Mouse (Mus musculus) kidney, adult 2 months (tissue): ENCODE measurements at regions not wholly inside any gene's neighbourhood (a gene's known extent, or its start where the extent isn't known, plus 50 kb on each side); places are given as distances from the start of the nearest gene placed in this dataset.

Experiments used
- DNase-seq: peaks from one replicate; pipeline ENCODE4 v3.0.0; 2021
- H3K27ac ChIP-seq: fragments of 200-500 bp; 2 replicates; pipeline ENCODE4 v1.5.1; 2012; ENCODE audit warnings: low read depth, low read length, control low read depth, inconsistent platforms; ENCODE audit not compliant: insufficient read depth
- H3K27me3 ChIP-seq: fragments of 200-500 bp; replicated peaks from 2 replicates; pipeline ENCODE4 v1.6.1; 2012; ENCODE audit warnings: mild to moderate bottlenecking, moderate library complexity, low read length, inconsistent platforms; ENCODE audit not compliant: control insufficient read depth, insufficient read depth
- H3K36me3 ChIP-seq: fragments of 200-500 bp; 2 replicates; pipeline ENCODE4 v1.6.1; 2012; ENCODE audit warnings: mild to moderate bottlenecking, moderate library complexity, low read length, inconsistent platforms; ENCODE audit not compliant: control insufficient read depth, insufficient read depth
- H3K4me1 ChIP-seq: fragments of 200-500 bp; 2 replicates; pipeline ENCODE4 v1.6.1; 2011; ENCODE audit warnings: low read length; ENCODE audit not compliant: control insufficient read depth, insufficient read depth
- H3K4me3 ChIP-seq: fragments of 200-500 bp; 2 replicates; pipeline ENCODE4 v1.5.1; 2011; ENCODE audit warnings: mild to moderate bottlenecking, low read depth, low read length, control low read depth; ENCODE audit not compliant: insufficient read depth
- CTCF ChIP-seq: fragments of 200-500 bp; conservative IDR thresholded peaks from 2 replicates; pipeline ENCODE4 v1.5.1; 2011; ENCODE audit warnings: low read depth, mild to moderate bottlenecking, control low read depth, low read length, moderate library complexity, mixed read lengths; ENCODE audit not compliant: insufficient read depth, insufficient read length
- POLR2A ChIP-seq: fragments of 200-500 bp; IDR thresholded peaks from one replicate; pipeline ENCODE4 v1.6.1; 2011; ENCODE audit warnings: low read depth, low read length, control low read depth
- WGBS: fragments of 180-500 bp; shearing (Covaris S2); methylation state at CpG from one replicate; pipeline ENCODE4 v1.1.7; 2018; 5-methylcytosine and 5-hydroxymethylcytosine counted together

DNA sequence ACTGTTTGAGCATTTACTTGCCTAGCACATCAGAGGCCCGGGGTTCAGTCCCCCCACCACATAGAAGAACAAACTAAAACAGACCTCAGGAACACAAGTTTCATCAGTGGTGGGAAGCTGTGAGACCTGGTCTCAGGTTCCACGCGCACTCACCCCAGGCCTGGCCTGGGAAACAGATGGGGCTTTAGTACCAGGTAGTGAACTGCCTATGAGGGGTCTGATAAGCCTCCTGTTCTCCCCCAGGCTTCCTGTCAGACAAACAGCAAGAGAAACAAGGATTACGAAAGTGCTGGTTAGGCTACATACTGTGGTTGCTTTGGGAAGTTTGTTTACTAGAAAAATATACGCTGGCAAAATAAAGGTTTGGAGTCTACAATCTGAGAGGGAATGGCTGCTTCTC lies 83.7 kb upstream of the S1pr3 start:
- no peaks in the 10 kb centered on the region for H3K4me1 ChIP-seq
- H3K4me3 ChIP-seq = no peak overlapping the region
- no peak for TF ChIP-seq POLR2A
- no peak for TF ChIP-seq CTCF
- H3K36me3 ChIP-seq = no peaks in the 10 kb centered on the region
- H3K27ac ChIP-seq = no peak overlapping the region
- H3K27me3 ChIP-seq = no peaks in the 10 kb centered on the region
- DNase-seq = no peak
- WGBS = 83% methylated on average over 5 of the region's 5 CpGs

DNA sequence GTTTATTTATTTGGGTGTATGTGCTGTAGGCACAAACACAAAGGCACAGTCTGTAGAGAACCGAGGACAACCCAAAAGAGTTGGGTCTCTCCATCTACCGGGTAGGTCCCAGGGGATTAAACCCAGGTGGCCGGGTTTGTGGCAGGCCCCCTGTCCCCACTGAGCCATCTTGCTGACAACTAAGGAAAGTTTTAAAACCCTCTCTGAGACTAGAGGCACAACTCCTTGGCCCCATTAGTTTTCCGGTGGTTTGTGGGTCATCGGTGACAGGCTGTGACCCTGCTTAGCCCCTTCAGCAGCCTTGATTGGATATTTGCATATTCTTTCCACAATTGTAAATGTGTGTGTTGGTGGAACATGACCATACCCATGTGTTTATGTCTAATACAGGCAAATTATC lies 83.1 kb upstream of the S1pr3 start:
- Histone ChIP-seq H3K4me1 (no peaks in the 10 kb centered on the region), H3K27ac (no peak overlapping the region), H3K4me3 (no peak overlapping the region), H3K36me3 (no peaks in the 10 kb centered on the region), H3K27me3 (no peaks in the 10 kb centered on the region)
- 82% methylated on average over 5 of the region's 5 CpGs for WGBS
- no peak for DNase-seq
- TF ChIP-seq POLR2A (no peak), CTCF (no peak)

DNA sequence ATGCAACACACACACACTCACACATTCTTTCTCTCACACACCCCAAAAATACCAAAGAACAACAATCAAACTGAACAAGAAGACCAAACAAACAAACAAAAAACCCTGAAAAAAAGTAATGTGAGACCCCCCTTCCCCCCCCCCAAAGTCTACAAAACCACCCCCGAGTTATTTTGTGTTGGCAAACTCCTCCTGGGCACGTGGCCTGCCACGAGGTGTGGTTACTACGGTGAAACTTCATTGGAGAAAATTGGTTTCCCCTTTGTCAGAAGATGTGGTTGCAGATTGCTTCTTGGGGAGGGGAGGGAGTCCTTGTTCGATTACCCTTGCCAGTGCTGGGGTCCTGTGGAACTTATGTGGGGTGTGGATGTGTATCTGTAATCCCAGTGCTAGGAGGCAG lies 82.3 kb upstream of the S1pr3 start:
- Histone ChIP-seq H3K36me3 (no peaks in the 10 kb centered on the region), H3K27me3 (no peaks in the 10 kb centered on the region), H3K4me3 (no peak overlapping the region), H3K27ac (no peak overlapping the region), H3K4me1 (no peaks in the 10 kb centered on the region)
- no peak for TF ChIP-seq CTCF
- TF ChIP-seq POLR2A = no peak
- no peak for DNase-seq
- 51% methylated on average over 5 of the region's 5 CpGs for WGBS

DNA sequence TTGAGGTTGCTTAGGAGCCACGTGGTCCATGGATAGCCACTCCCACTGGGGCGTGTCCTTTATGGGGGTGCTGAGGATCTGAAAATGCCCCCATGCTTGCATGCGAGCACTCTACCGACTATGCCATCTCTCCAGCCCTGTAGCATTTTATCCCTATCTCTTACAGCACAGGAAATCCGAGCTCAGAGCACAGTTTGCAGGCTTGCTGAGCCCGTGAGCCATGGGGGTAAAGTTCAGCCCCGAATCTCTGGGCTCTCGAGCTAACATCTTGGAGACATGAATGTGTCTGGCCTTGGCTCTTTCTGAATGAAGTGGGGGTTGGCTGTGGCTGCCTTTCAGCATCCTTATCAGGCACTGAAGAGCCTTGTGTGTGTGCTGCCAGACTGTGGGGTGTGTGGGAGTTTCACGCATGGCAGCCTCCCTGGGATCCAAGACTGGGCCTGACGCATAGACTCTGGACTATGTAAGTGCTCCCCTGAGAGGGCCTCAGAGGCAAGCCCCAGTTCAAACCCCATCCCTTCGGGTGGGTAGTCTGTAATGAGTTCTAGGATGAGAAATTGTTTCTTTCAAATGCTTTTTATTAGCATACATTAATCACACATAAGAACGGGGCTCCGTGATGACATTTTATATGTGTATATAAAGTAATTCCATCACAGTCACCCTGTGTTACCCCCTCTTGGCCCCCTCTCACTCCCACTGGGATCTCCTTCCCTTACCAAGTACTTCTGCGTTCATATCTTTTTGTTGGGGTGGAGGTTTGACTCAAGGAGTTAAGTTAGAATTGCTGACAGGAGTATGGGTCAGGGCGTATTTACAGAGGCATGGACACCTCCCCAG lies 80.1 kb upstream of the S1pr3 start:
- H3K4me1 ChIP-seq = no peaks in the 10 kb centered on the region
- peak; percentile 19 for DNase-seq
- no peak overlapping the region for H3K4me3 ChIP-seq
- 35% methylated on average over 15 of the region's 15 CpGs for WGBS
- H3K27me3 ChIP-seq = no peaks in the 10 kb centered on the region
- H3K36me3 ChIP-seq = no peaks in the 10 kb centered on the region
- TF ChIP-seq CTCF = no peak
- no peak for TF ChIP-seq POLR2A
- no peak overlapping the region for H3K27ac ChIP-seq

DNA sequence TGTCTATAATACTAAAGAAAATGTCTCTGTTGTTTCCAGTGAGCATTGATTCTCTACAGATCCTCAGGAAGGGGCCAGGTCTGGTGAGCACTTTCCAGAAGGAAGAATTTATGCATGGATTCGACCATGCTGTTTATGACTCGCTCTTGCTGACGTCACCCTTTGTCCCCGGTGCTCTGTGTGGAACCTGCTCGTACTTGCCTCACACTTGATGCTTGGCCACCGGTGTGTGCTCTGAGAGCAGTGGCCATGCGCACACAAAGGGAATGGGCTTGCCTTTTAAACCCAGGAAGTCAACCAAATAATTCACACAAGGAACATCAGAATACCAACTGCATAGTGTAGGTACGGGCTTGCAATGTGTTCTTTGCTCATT lies 79.5 kb upstream of the S1pr3 start:
- WGBS = 44% methylated on average over 8 of the region's 8 CpGs
- TF ChIP-seq CTCF (no peak), POLR2A (no peak)
- Histone ChIP-seq H3K36me3 (no peaks in the 10 kb centered on the region), H3K4me3 (no peak overlapping the region), H3K27ac (no peak overlapping the region), H3K27me3 (no peaks in the 10 kb centered on the region), H3K4me1 (no peaks in the 10 kb centered on the region)
- no peak for DNase-seq

DNA sequence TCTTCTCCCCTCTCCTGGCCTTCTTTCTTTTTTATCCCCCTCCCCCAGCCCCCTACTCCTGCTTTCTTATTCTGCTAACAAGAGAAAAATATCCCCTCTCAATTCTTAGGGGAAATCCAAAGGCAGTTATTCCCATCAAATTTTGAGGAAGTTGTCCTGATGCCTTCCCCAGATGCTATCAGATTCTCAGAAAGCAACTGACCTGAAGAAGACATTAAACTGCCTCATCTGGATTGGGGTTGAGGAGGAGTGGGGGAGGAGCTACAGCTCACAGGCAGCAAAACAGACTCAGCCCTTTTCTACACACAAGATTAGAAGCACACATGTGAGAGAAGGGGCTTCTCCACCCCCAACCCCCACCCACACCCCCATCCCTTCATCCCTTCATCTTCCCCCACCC lies 78.7 kb upstream of the S1pr3 start:
- TF ChIP-seq POLR2A (no peak), CTCF (no peak)
- no peaks in the 10 kb centered on the region for H3K27me3 ChIP-seq
- no peak overlapping the region for H3K27ac ChIP-seq
- H3K36me3 ChIP-seq = no peaks in the 10 kb centered on the region
- no peaks in the 10 kb centered on the region for H3K4me1 ChIP-seq
- DNase-seq = no peak
- no peak overlapping the region for H3K4me3 ChIP-seq

DNA sequence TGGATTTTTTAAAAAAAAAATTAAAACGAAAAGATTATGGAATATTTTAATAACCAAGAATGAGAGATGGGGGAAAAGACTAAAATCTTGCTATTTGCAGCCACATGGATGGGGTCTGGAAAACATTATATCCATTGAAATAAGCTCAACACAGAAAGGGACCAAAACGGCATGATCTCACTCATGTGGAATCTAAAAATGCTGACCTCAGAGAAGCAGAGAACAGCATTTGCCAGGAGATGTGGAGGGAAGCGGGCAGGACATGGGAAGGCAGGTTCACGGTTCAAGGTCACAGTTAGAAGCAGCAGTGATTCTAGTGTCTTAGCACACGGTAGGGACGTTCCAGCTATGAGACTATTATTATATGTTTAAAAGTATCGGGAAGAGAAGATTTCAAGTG lies 76.2 kb upstream of the S1pr3 start:
- Histone ChIP-seq H3K4me1 (no peaks in the 10 kb centered on the region), H3K27ac (no peak overlapping the region), H3K27me3 (no peaks in the 10 kb centered on the region), H3K36me3 (no peaks in the 10 kb centered on the region), H3K4me3 (no peak overlapping the region)
- DNase-seq = no peak
- TF ChIP-seq POLR2A = no peak
- no peak for TF ChIP-seq CTCF
- 63% methylated on average over 7 of the region's 7 CpGs for WGBS
